Mouse (Mus musculus) megakaryocyte, embryonic 14.5 days (primary cell): Measurements from ENCODE around the gene Dgat2.

ENCODE experiments used
- FLI1 ChIP-seq: IDR thresholded peaks from 2 replicates; pipeline ENCODE4 v1.6.1; 2012; ENCODE audit warnings: low read length, inconsistent platforms, mixed read lengths
- GATA1 ChIP-seq: IDR thresholded peaks from 3 replicates; pipeline ENCODE4 v1.6.1; 2012; ENCODE audit warnings: mixed read lengths, low read length, inconsistent platforms, borderline replicate concordance

- TF ChIP-seq GATA1 (no peak), FLI1 (no peak)
Measured at GRCm38 (mm10) chr7:99160995-99161394, 21.5 kb downstream of the Dgat2 start.
